7 mouse cellular contexts compared by ENCODE assay signal in genomic region chr9:31348915-31349314, GRCm38 (mm10). TPM values are rescaled to one million over a fixed set of nuclear protein-coding genes. Genes with fewer than 3 reads are reported as not detected.
A peak's percentile ranks its signal among the peaks of the same experiment; 100 is the strongest.
DNase-seq lines count a peak whose midpoint lies in the region; ATAC-seq and TF ChIP-seq lines count a peak whose summit lies in the region.

No protein-coding gene starts in this region.

- no peak overlapping the region for H3K9ac ChIP-seq in intestine, postnatal 0 days (ENCODE audit: low read depth, low read length)
- H3K9ac ChIP-seq in midbrain, embryonic 16.5 days (ENCODE audit: low read depth, low read length) = no peak overlapping the region

- no peaks in the 10 kb centered on the region for H3K4me1 ChIP-seq in intestine, postnatal 0 days (replicated peaks; ENCODE audit: control insufficient read depth, insufficient read depth, low read length)
- no peaks in the 10 kb centered on the region for H3K4me1 ChIP-seq in midbrain, embryonic 16.5 days (ENCODE audit: control insufficient read depth, insufficient read depth, low read length)

- DNase-seq in adrenal gland, adult (ENCODE audit: inconsistent age in 2 of 2, low spot score in 1 of 2) = peak; percentile 79 to 89
- peak; percentile 91 to 92 for DNase-seq in cerebellum, postnatal 36 days
- peak; percentile 75 for DNase-seq in gastrocnemius, postnatal 10 days
- peak; percentile 74 for DNase-seq in left cerebral cortex, postnatal 25 days (ENCODE audit: low spot score in 2 of 2)
- peak; percentile 29 to 67 for DNase-seq in spleen, adult 18-20 months

- H3K4me3 ChIP-seq in intestine, postnatal 0 days (ENCODE audit: low read depth, low read length) = no peak overlapping the region
- H3K4me3 ChIP-seq in midbrain, embryonic 16.5 days (ENCODE audit: low read depth, low read length) = no peak overlapping the region

- H3K36me3 ChIP-seq in intestine, postnatal 0 days (ENCODE audit: control insufficient read depth, insufficient read depth) = peaks cover 12% of the 10 kb centered on the region; the same call in 1 of the 2 replicates
- H3K36me3 ChIP-seq in midbrain, embryonic 16.5 days (ENCODE audit: control insufficient read depth, insufficient read depth, low read length) = peaks cover 13% of the 10 kb centered on the region

- no peaks in the 10 kb centered on the region for H3K27me3 ChIP-seq in intestine, postnatal 0 days (replicated peaks; ENCODE audit: control insufficient read depth, insufficient read depth, low read length)
- H3K27me3 ChIP-seq in midbrain, embryonic 16.5 days (ENCODE audit: control insufficient read depth, insufficient read depth, low read depth, low read length) = no peaks in the 10 kb centered on the region

- WGBS in intestine, postnatal 0 days = 66% methylated on average over 11 of the region's 11 CpGs
- 67% methylated on average over 11 of the region's 11 CpGs for WGBS in midbrain, embryonic 16.5 days

- no peaks in the 10 kb centered on the region for H3K9me3 ChIP-seq in intestine, postnatal 0 days (ENCODE audit: control insufficient read depth)
- no peaks in the 10 kb centered on the region for H3K9me3 ChIP-seq in midbrain, embryonic 16.5 days (replicated peaks; ENCODE audit: control insufficient read depth, low read length, poor library complexity, severe bottlenecking)

- ATAC-seq in intestine, postnatal 0 days = no peak
- ATAC-seq in midbrain, embryonic 16.5 days = peak; percentile 72

- no peak overlapping the region for H3K4me2 ChIP-seq in intestine, postnatal 0 days (replicated peaks; ENCODE audit: low read depth)
- H3K4me2 ChIP-seq in midbrain, embryonic 16.5 days (ENCODE audit: low read length) = no peak overlapping the region

- H3K27ac ChIP-seq in intestine, postnatal 0 days (ENCODE audit: low read depth, low read length) = no peak overlapping the region
- no peak overlapping the region for H3K27ac ChIP-seq in midbrain, embryonic 16.5 days (ENCODE audit: low read length)

- intact Hi-C loops in left cerebral cortex, postnatal 25 days (cut with DNase I) = loop anchor here (2.0 kb wide), 1 partner anchor 198 kb away; no protein-coding TSS in a partner anchor

- TF ChIP-seq CTCF in intestine, postnatal 0 days (IDR thresholded peaks at IDR 0.05; ENCODE audit: low read depth) = peak; percentile 97

RNA-seq across cellular contexts. Expression of gene Nfrkb, which starts 37.1 kb away (rescaled TPM):
- 10 to 100 TPM; 11.5 to 15.6 TPM for total RNA-seq in gastrocnemius, postnatal 10 days (2021)
- 8.5 and 8.9 TPM in 2 replicates for polyA plus RNA-seq in intestine, postnatal 0 days (2015; fragmentation: Nextera tagmentation; extraction: Ambion mirVana)
- total RNA-seq in left cerebral cortex, postnatal 25 days (2021) = 10 to 100 TPM; 25.5 to 27.1 TPM
- 26.6 and 28.6 TPM in 2 replicates for polyA plus RNA-seq in midbrain, embryonic 16.5 days (2015; fragmentation: Nextera tagmentation; extraction: Ambion mirVana)
